Mouse (Mus musculus) adrenal gland, adult 2 months (tissue): Measurements from ENCODE around the gene 4930451I11Rik. TPM values are rescaled to one million over a fixed set of nuclear protein-coding genes. Genes with fewer than 3 reads are reported as not detected.

Source experiments
- DNase-seq: peaks from one replicate; pipeline ENCODE4 v3.0.0; 2021
- polyA plus RNA-seq: library from polyadenylated mRNA; depleted of rRNA; stranded (reverse); fragments of >200 nt; gene quantifications from 2 replicates; pipeline ENCODE4 v1.2.3, GENCODE M21; 2012
- total RNA-seq, 2 experiments: library from RNA; stranded (reverse); gene quantifications; 2 replicates each; pipeline ENCODE4 v1.2.3; 2021

4930451I11Rik gene
- total and polyA plus RNA-seq, 3 experiments, result not detected

- no peak for DNase-seq
These were observed 31.8 kb downstream of the 4930451I11Rik start for GRCm38 (mm10) chr7:126799468-126800268.

- DNase-seq, result peak; percentile 99
These were observed 32.4 kb downstream of the 4930451I11Rik start for GRCm38 (mm10) chr7:126799050-126799467.

GRCm38 (mm10) chr7:126798127-126799049 is 33.1 kb downstream of the 4930451I11Rik start:
- DNase-seq, result peak; percentile 82

GRCm38 (mm10) chr7:126797411-126798126 is 33.9 kb downstream of the 4930451I11Rik start, which contains the start of gene Fam57b:
TSS of gene Fam57b (plus strand) at chr7:126797668.
- DNase-seq, result peak; percentile 77

GRCm38 (mm10) chr7:126796350-126796932 is 35.0 kb downstream of the 4930451I11Rik start:
- no peak for DNase-seq

GRCm38 (mm10) chr7:126795387-126796317 is 35.8 kb downstream of the 4930451I11Rik start:
- DNase-seq, result no peak

- no peak for DNase-seq
These were observed 37.2 kb downstream of the 4930451I11Rik start for GRCm38 (mm10) chr7:126794271-126794605.

- DNase-seq, result no peak
These were observed 37.8 kb downstream of the 4930451I11Rik start for GRCm38 (mm10) chr7:126793456-126794270.

- DNase-seq, result no peak
These were observed 38.6 kb downstream of the 4930451I11Rik start for GRCm38 (mm10) chr7:126792721-126793443.

- peak; percentile 97 for DNase-seq
These were observed 39.4 kb downstream of the 4930451I11Rik start, which contains the start of gene Ppp4c for GRCm38 (mm10) chr7:126791851-126792720. TSS of gene Ppp4c (minus strand) at chr7:126792496.

- DNase-seq, result no peak
These were observed 42.3 kb downstream of the 4930451I11Rik start for GRCm38 (mm10) chr7:126789141-126789540.

GRCm38 (mm10) chr7:126786142-126786541 is 45.3 kb downstream of the 4930451I11Rik start:
- DNase-seq, result no peak

GRCm38 (mm10) chr7:126785056-126785455 is 46.4 kb downstream of the 4930451I11Rik start:
- no peak for DNase-seq

GRCm38 (mm10) chr7:126784469-126784868 is 47.0 kb downstream of the 4930451I11Rik start:
- DNase-seq, result no peak

GRCm38 (mm10) chr7:126782693-126783092 is 48.7 kb downstream of the 4930451I11Rik start:
- no peak for DNase-seq

- DNase-seq, result peak; percentile 54
These were observed 49.6 kb downstream of the 4930451I11Rik start for GRCm38 (mm10) chr7:126781661-126782370.
